Mouse (Mus musculus) kidney, embryonic 16.5 days (tissue): ENCODE measurements around the gene Dkk2. TPM values are rescaled to one million over a fixed set of nuclear protein-coding genes. Genes with fewer than 3 reads are reported as not detected.

Source experiments
- ATAC-seq: fragments of 200-750 bp; cut with Nextera tagmentation; 2 replicates; pipeline ENCODE4 v1.8.0; 2017; ENCODE audit warnings: moderate TSS enrichment; ENCODE audit not compliant: low FRiP score, low TSS enrichment
- H3K27ac ChIP-seq: fragments of 300-500 bp; sonication (generic); 2 replicates; pipeline ENCODE4 v1.5.1; 2014; ENCODE audit warnings: low read length
- H3K27me3 ChIP-seq: fragments of 300-500 bp; sonication (generic); 2 replicates; pipeline ENCODE4 v1.6.1; 2014; ENCODE audit warnings: low read length, control low read depth, mixed read lengths; ENCODE audit not compliant: insufficient read depth
- H3K36me3 ChIP-seq: fragments of 300-500 bp; sonication (generic); 2 replicates; pipeline ENCODE4 v1.6.1; 2014; ENCODE audit warnings: low read length, control low read depth, mixed read lengths; ENCODE audit not compliant: insufficient read depth
- H3K4me1 ChIP-seq: fragments of 300-500 bp; sonication (generic); 2 replicates; pipeline ENCODE4 v1.6.1; 2014; ENCODE audit warnings: low read length, control low read depth, mixed read lengths; ENCODE audit not compliant: insufficient read depth
- H3K4me2 ChIP-seq: fragments of 300-500 bp; sonication (generic); replicated peaks from 2 replicates; pipeline ENCODE4 v1.6.1; 2014; ENCODE audit warnings: low read depth, low read length
- H3K4me3 ChIP-seq: fragments of 300-500 bp; sonication (generic); 2 replicates; pipeline ENCODE4 v1.5.1; 2014; ENCODE audit warnings: mild to moderate bottlenecking, low read length
- H3K9ac ChIP-seq: fragments of 300-500 bp; sonication (generic); replicated peaks from 2 replicates; pipeline ENCODE4 v1.6.1; 2014; ENCODE audit warnings: low read length
- H3K9me3 ChIP-seq: fragments of 300-500 bp; sonication (generic); 2 replicates; pipeline ENCODE4 v1.6.1; 2016; ENCODE audit warnings: low read length, control low read depth
- WGBS: fragments of 180-500 bp; shearing (Covaris S2); extraction: QIAGEN DNeasy Blood & Tissue Kit; methylation state at CpG from one replicate; pipeline ENCODE4 v1.1.7; 2014; 5-methylcytosine and 5-hydroxymethylcytosine counted together
- polyA plus RNA-seq: library from polyadenylated mRNA; unstranded; fragments of >200 nt; fragmentation: Nextera tagmentation; extraction: Ambion mirVana; gene quantifications from 2 replicates; pipeline ENCODE4 v1.2.1, GENCODE M21; 2015

The Dkk2 gene
- polyA plus RNA-seq, 1 experiment from 2014 or later = 13.1 TPM

GRCm38 (mm10) chr3:132149446-132150025 lies 64.4 kb downstream of the Dkk2 start:
- Histone ChIP-seq H3K36me3 (no peaks in the 10 kb centered on the region), H3K4me3 (no peak overlapping the region), H3K4me1 (no peaks in the 10 kb centered on the region), H3K27ac (no peak overlapping the region), H3K9me3 (no peaks in the 10 kb centered on the region), H3K4me2 (no peak overlapping the region), H3K27me3 (no peaks in the 10 kb centered on the region), H3K9ac (no peak overlapping the region)
- ATAC-seq = no peak
- 63% methylated on average over 6 of the region's 6 CpGs for whole genome bisulfite sequencing

DNA sequence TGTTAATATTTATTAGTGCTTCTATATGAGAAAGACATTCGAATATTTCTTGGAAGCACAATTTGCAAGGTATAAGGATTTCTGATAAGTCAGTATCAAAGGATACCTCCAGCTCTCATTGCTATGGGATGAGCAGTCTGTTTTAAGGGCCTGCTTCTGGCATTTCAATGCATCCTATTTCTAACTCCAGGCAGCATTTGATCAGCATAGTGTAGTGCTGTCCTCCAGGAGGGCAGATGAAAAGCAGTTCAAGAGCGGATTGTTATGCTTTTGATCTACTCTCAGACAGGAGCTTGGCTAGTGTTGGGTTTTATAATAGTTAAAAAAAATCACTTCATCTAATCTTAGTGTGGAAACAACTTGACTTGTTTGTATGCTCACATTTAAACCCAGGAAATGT lies 73.7 kb downstream of the Dkk2 start:
- Histone ChIP-seq H3K4me2 (no peak overlapping the region), H3K9me3 (no peaks in the 10 kb centered on the region), H3K27me3 (no peaks in the 10 kb centered on the region), H3K4me1 (no peaks in the 10 kb centered on the region), H3K36me3 (no peaks in the 10 kb centered on the region), H3K4me3 (no peak overlapping the region), H3K9ac (no peak overlapping the region), H3K27ac (no peak overlapping the region)
- 86% methylated on average over 2 of the region's 2 CpGs for WGBS
- ATAC-seq = no peak

DNA sequence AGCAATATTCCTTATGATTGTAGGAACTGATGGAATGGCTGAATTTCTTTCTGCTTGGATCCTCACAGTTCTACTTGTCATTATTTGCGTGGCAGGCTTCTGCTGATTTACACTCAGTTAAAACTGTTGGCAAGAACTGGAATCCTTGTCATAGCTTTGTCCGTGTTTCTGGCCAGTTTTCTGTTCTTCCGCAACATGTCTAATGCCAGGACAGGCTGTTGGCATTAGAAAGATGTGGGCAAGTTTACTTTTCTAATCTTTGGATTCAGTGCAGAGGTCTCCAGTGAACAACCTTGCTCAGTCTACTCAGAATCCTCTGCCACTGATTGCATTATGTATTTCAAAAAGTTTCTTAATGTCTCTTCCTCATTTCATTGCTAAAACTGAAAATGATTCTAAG lies 83.8 kb downstream of the Dkk2 start:
- Histone ChIP-seq H3K27ac (no peak overlapping the region), H3K27me3 (no peaks in the 10 kb centered on the region), H3K9ac (no peak overlapping the region), H3K36me3 (no peaks in the 10 kb centered on the region), H3K4me3 (no peak overlapping the region), H3K9me3 (no peaks in the 10 kb centered on the region), H3K4me2 (no peak overlapping the region), H3K4me1 (no peaks in the 10 kb centered on the region)
- 80% methylated on average over 3 of the region's 3 CpGs for WGBS
- no peak for ATAC-seq

- Histone ChIP-seq H3K4me3 (no peak overlapping the region), H3K9me3 (no peaks in the 10 kb centered on the region), H3K9ac (no peak overlapping the region), H3K4me2 (no peak overlapping the region), H3K4me1 (no peaks in the 10 kb centered on the region), H3K36me3 (no peaks in the 10 kb centered on the region), H3K27me3 (no peaks in the 10 kb centered on the region), H3K27ac (no peak overlapping the region)
- ATAC-seq = no peak
- 85% methylated on average over 12 of the region's 12 CpGs for WGBS
Observed at GRCm38 (mm10) chr3:132186888-132187552, 101.9 kb downstream of the Dkk2 start.

DNA sequence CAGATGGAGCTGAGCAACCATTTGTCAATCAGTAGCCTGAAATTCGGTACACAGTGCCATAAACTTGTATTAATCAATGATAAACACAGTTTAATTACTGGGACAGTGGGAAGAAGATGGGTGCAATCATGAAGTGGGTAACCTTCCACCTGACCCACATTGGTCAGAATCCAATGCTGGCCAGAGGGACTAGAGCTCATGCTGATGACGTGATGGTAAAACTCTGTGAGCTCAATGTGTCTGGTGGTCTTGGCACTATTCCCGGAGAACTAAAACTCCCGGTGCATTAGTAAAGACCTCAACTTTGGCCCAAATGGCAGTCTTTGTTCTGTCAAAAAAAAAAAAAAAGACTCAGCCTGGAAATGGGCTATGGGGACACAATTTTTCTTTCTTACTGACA lies 116.9 kb downstream of the Dkk2 start:
- Histone ChIP-seq H3K36me3 (no peaks in the 10 kb centered on the region), H3K27me3 (no peaks in the 10 kb centered on the region), H3K4me1 (no peaks in the 10 kb centered on the region), H3K4me3 (no peak overlapping the region), H3K27ac (no peak overlapping the region), H3K9me3 (no peaks in the 10 kb centered on the region), H3K4me2 (no peak overlapping the region), H3K9ac (no peak overlapping the region)
- 57% methylated on average over 4 of the region's 4 CpGs for WGBS
- no peak for ATAC-seq

- Histone ChIP-seq H3K9me3 (no peaks in the 10 kb centered on the region), H3K4me2 (no peak overlapping the region), H3K4me1 (no peaks in the 10 kb centered on the region), H3K27ac (no peak overlapping the region), H3K36me3 (no peaks in the 10 kb centered on the region), H3K27me3 (no peaks in the 10 kb centered on the region), H3K4me3 (no peak overlapping the region), H3K9ac (no peak overlapping the region)
- ATAC-seq = no peak
- WGBS = 93% methylated on average over 5 of the region's 5 CpGs
Observed at GRCm38 (mm10) chr3:132202665-132203064, 117.6 kb downstream of the Dkk2 start.

DNA sequence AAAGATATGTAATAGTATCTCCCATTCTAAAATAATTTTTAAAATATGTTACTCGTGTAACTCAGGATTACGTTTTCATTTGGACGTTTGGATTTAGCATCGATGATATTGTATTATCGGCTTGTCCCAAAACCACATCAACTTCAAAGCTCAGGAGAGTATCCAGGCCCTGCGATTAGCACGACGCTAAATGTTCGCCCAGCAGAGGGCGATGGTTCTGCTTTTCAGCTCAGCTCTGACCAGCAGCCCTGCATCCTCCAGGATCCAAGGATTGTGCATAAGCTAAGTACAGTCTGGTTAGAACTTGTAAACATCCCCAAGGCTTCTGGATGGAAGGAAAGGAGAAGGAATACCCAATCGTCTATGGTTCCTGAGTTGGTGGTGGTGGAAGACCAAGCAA lies 122.4 kb downstream of the Dkk2 start:
- peak; percentile 88 for ATAC-seq
- no peaks in the 10 kb centered on the region for H3K36me3 ChIP-seq
- H3K27ac ChIP-seq = no peak overlapping the region
- no peaks in the 10 kb centered on the region for H3K9me3 ChIP-seq
- no peaks in the 10 kb centered on the region for H3K27me3 ChIP-seq
- no peaks in the 10 kb centered on the region for H3K4me1 ChIP-seq
- H3K4me3 ChIP-seq = no peak overlapping the region
- no peak overlapping the region for H3K4me2 ChIP-seq
- no peak overlapping the region for H3K9ac ChIP-seq
- WGBS = 28% methylated on average over 11 of the region's 11 CpGs

- 63% methylated on average over 5 of the region's 5 CpGs for WGBS
- H3K4me3 ChIP-seq = no peak overlapping the region
- ATAC-seq = no peak
Observed at GRCm38 (mm10) chr3:132211260-132211659, 126.2 kb downstream of the Dkk2 start.

DNA sequence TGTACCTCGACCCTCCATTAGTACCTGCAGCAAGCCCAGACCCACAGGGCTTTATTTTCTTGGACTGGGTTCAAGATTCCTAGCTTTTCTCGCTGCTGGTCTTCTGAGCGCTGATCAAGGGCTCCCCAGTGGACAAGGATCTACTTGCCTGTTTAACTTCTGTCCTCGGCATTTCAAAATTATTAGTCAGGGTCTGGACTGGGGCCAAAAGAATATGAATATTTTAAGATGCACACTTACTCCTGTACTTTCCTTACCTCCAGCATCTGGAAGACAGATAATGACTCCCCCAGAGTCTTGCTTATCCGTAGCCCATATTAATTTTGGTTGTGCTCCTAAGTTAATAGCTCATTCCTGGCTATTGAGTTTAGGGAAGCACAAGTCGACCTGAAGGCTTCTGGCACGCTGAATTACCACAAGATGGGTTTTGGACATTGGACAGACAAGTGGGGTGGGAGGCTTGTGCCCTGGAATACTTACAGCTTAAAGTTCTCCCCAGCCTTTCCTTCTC lies 134.9 kb downstream of the Dkk2 start:
- Histone ChIP-seq H3K9ac (no peak overlapping the region), H3K27me3 (no peaks in the 10 kb centered on the region), H3K4me2 (no peak overlapping the region), H3K36me3 (no peaks in the 10 kb centered on the region), H3K4me1 (no peaks in the 10 kb centered on the region), H3K27ac (no peak overlapping the region), H3K9me3 (no peaks in the 10 kb centered on the region), H3K4me3 (no peak overlapping the region)
- 75% methylated on average over 7 of the region's 7 CpGs for WGBS
- ATAC-seq = no peak

More at GRCm38 (mm10) chr3:132211260-132211659, 126.2 kb downstream of the Dkk2 start:
- Histone ChIP-seq H3K4me1 (no peaks in the 10 kb centered on the region), H3K9me3 (no peaks in the 10 kb centered on the region), H3K4me2 (no peak overlapping the region), H3K36me3 (no peaks in the 10 kb centered on the region), H3K27me3 (no peaks in the 10 kb centered on the region), H3K9ac (no peak overlapping the region), H3K27ac (no peak overlapping the region)

- ATAC-seq = no peak; the same call in 1 of the 2 replicates
- Histone ChIP-seq H3K4me2 (no peak overlapping the region), H3K27me3 (no peaks in the 10 kb centered on the region), H3K9ac (no peak overlapping the region), H3K36me3 (no peaks in the 10 kb centered on the region), H3K27ac (no peak overlapping the region), H3K4me3 (no peak overlapping the region), H3K4me1 (no peaks in the 10 kb centered on the region), H3K9me3 (no peaks in the 10 kb centered on the region)
- WGBS = 65% methylated on average over 1 of the region's 1 CpGs
Observed at GRCm38 (mm10) chr3:132227622-132228021, 142.5 kb downstream of the Dkk2 start.
